Mouse (Mus musculus) intestine, embryonic 14.5 days (tissue): ENCODE results near the gene Kcnab1. TPM values are rescaled to one million over a fixed set of nuclear protein-coding genes. Genes with fewer than 3 reads are reported as not detected.
A peak's percentile ranks its signal among the peaks of the same experiment; 100 is the strongest.

Experiments used
- ATAC-seq: fragments of 200-750 bp; cut with Nextera tagmentation; replicated peaks from 2 replicates; pipeline ENCODE4 v1.8.0; 2017; ENCODE audit warnings: low read depth, moderate number of reproducible peaks, moderate TSS enrichment, moderate library complexity; ENCODE audit not compliant: low FRiP score, low TSS enrichment
- DNase-seq: peaks from one replicate; pipeline ENCODE4 v3.0.0-alpha.2; 2018; ENCODE audit warnings: low spot score
- H3K27ac ChIP-seq: fragments of 300-500 bp; sonication (generic); 2 replicates; pipeline ENCODE4 v1.5.1; 2014; ENCODE audit warnings: low read depth, mild to moderate bottlenecking, control low read depth
- H3K27me3 ChIP-seq: fragments of 300-500 bp; sonication (generic); replicated peaks from 2 replicates; pipeline ENCODE4 v1.6.1; 2014; ENCODE audit warnings: low read length, control low read depth; ENCODE audit not compliant: control insufficient read depth, insufficient read depth
- H3K36me3 ChIP-seq: fragments of 300-500 bp; sonication (generic); 2 replicates; pipeline ENCODE4 v1.6.1; 2014; ENCODE audit warnings: low read length, control low read depth; ENCODE audit not compliant: control insufficient read depth, insufficient read depth
- H3K4me1 ChIP-seq: fragments of 300-500 bp; sonication (generic); replicated peaks from 2 replicates; pipeline ENCODE4 v1.6.1; 2014; ENCODE audit warnings: low read length, control low read depth, mixed read lengths; ENCODE audit not compliant: control insufficient read depth, insufficient read depth
- H3K4me2 ChIP-seq: fragments of 300-500 bp; sonication (generic); 2 replicates; pipeline ENCODE4 v1.6.1; 2014; ENCODE audit warnings: low read length
- H3K4me3 ChIP-seq: fragments of 300-500 bp; sonication (generic); 2 replicates; pipeline ENCODE4 v1.5.1; 2014; ENCODE audit warnings: low read depth, low read length, control low read depth, mixed read lengths
- H3K9ac ChIP-seq: fragments of 300-500 bp; sonication (generic); 2 replicates; pipeline ENCODE4 v1.6.1; 2014; ENCODE audit warnings: mild to moderate bottlenecking, low read length
- H3K9me3 ChIP-seq: fragments of 300-500 bp; sonication (generic); 2 replicates; pipeline ENCODE4 v1.6.1; 2016; ENCODE audit warnings: low read length, control low read depth; ENCODE audit not compliant: control insufficient read depth
- WGBS: fragments of 180-500 bp; shearing (Covaris S2); extraction: QIAGEN DNeasy Blood & Tissue Kit; methylation state at CpG from one replicate; pipeline ENCODE4 v1.1.7; 2014; 5-methylcytosine and 5-hydroxymethylcytosine counted together
- polyA plus RNA-seq: library from polyadenylated mRNA; unstranded; fragments of >200 nt; fragmentation: Nextera tagmentation; extraction: Ambion mirVana; gene quantifications from 2 replicates; pipeline ENCODE4 v1.2.1, GENCODE M21; 2014

The Kcnab1 gene
- polyA plus RNA-seq, 1 experiment from 2014 or later, result 6.7 TPM

GRCm38 (mm10) chr3:65378724-65379123 lies 269.5 kb downstream of the Kcnab1 start:
- Histone ChIP-seq H3K27me3 (no peaks in the 10 kb centered on the region), H3K9me3 (no peaks in the 10 kb centered on the region), H3K9ac (no peak overlapping the region), H3K4me2 (no peak overlapping the region), H3K36me3 (peaks cover 62% of the 10 kb centered on the region), H3K27ac (no peak overlapping the region), H3K4me1 (no peaks in the 10 kb centered on the region), H3K4me3 (no peak overlapping the region)
- ATAC-seq (no peak), DNase-seq (no peak)

GRCm38 (mm10) chr3:65379884-65380539 lies 270.8 kb downstream of the Kcnab1 start:
- ATAC-seq, result no peak
- H3K36me3 ChIP-seq, result peaks cover 75% of the 10 kb centered on the region
- DNase-seq, result no peak
- H3K27ac ChIP-seq, result no peak overlapping the region
- H3K4me1 ChIP-seq, result no peaks in the 10 kb centered on the region
- H3K4me3 ChIP-seq, result no peak overlapping the region
- H3K9me3 ChIP-seq, result no peaks in the 10 kb centered on the region
- no peaks in the 10 kb centered on the region for H3K27me3 ChIP-seq
- H3K4me2 ChIP-seq, result no peak overlapping the region
- WGBS, result 70% methylated on average over 4 of the region's 4 CpGs
- no peak overlapping the region for H3K9ac ChIP-seq

- ATAC-seq (no peak), DNase-seq (no peak)
- Histone ChIP-seq H3K4me3 (no peak overlapping the region), H3K4me2 (no peak overlapping the region), H3K9ac (no peak overlapping the region), H3K4me1 (no peaks in the 10 kb centered on the region), H3K27ac (no peak overlapping the region), H3K9me3 (no peaks in the 10 kb centered on the region), H3K27me3 (no peaks in the 10 kb centered on the region), H3K36me3 (peaks cover 85% of the 10 kb centered on the region)
- WGBS, result 89% methylated on average over 4 of the region's 4 CpGs
These were observed 271.9 kb downstream of the Kcnab1 start for GRCm38 (mm10) chr3:65381094-65381493.

- Histone ChIP-seq H3K4me2 (no peak overlapping the region), H3K27ac (no peak overlapping the region), H3K9me3 (no peaks in the 10 kb centered on the region), H3K4me3 (no peak overlapping the region), H3K36me3 (peaks cover 92% of the 10 kb centered on the region), H3K9ac (no peak overlapping the region), H3K4me1 (0 out of 2 replicates have a peak, but pooled peaks cover 5% of the 10 kb centered on the region), H3K27me3 (no peaks in the 10 kb centered on the region)
- 79% methylated on average over 3 of the region's 3 CpGs for WGBS
- ATAC-seq, result no peak
- DNase-seq, result no peak
These were observed 275.2 kb downstream of the Kcnab1 start for GRCm38 (mm10) chr3:65384431-65384830.

GRCm38 (mm10) chr3:65385771-65386170 lies 276.6 kb downstream of the Kcnab1 start:
- 0 out of 2 replicates have a peak, but pooled peaks cover 5% of the 10 kb centered on the region for H3K4me1 ChIP-seq
- no peaks in the 10 kb centered on the region for H3K27me3 ChIP-seq
- no peak overlapping the region for H3K4me2 ChIP-seq
- no peaks in the 10 kb centered on the region for H3K9me3 ChIP-seq
- H3K27ac ChIP-seq, result no peak overlapping the region
- no peak overlapping the region for H3K4me3 ChIP-seq
- no peak overlapping the region for H3K9ac ChIP-seq
- DNase-seq, result no peak
- H3K36me3 ChIP-seq, result peaks cover 94% of the 10 kb centered on the region
- no peak for ATAC-seq

GRCm38 (mm10) chr3:65391222-65391783 lies 282.1 kb downstream of the Kcnab1 start:
- peak; percentile 50 for DNase-seq
- Histone ChIP-seq H3K36me3 (peaks cover 41% of the 10 kb centered on the region), H3K27ac (peak overlapping the region; percentile 87; the same call in 1 of the 2 replicates), H3K4me2 (peak overlapping the region; percentile 80), H3K27me3 (no peaks in the 10 kb centered on the region), H3K9me3 (no peaks in the 10 kb centered on the region), H3K4me3 (peak overlapping the region; percentile 95), H3K4me1 (peaks cover 9% of the 10 kb centered on the region; the same call in 1 of the 2 replicates), H3K9ac (peak overlapping the region; percentile 95)
- 23% methylated on average over 6 of the region's 6 CpGs for WGBS
- no peak for ATAC-seq

- Histone ChIP-seq H3K4me2 (peak overlapping the region; percentile 80), H3K9ac (peak overlapping the region; percentile 95), H3K36me3 (peaks cover 35% of the 10 kb centered on the region), H3K27me3 (no peaks in the 10 kb centered on the region), H3K9me3 (no peaks in the 10 kb centered on the region), H3K4me3 (peak overlapping the region; percentile 95), H3K4me1 (peaks cover 9% of the 10 kb centered on the region; the same call in 1 of the 2 replicates), H3K27ac (peak overlapping the region; percentile 87)
- under 1% methylated on average over 37 of the region's 37 CpGs for WGBS
- no peak for DNase-seq
- peak; percentile 56 for ATAC-seq
These were observed 282.7 kb downstream of the Kcnab1 start for GRCm38 (mm10) chr3:65391784-65392420.

- H3K4me1 ChIP-seq, result peaks cover 9% of the 10 kb centered on the region; the same call in 1 of the 2 replicates
- ATAC-seq (peak; percentile 99), DNase-seq (peak; percentile 95)
- WGBS, result under 1% methylated on average over 36 of the region's 36 CpGs
- H3K27me3 ChIP-seq, result no peaks in the 10 kb centered on the region
- peak within 1 kb of the TSS; percentile 87 for H3K27ac ChIP-seq
- H3K9ac ChIP-seq, result peak within 1 kb of the TSS; percentile 95
- peak within 1 kb of the TSS; percentile 95 for H3K4me3 ChIP-seq
- H3K36me3 ChIP-seq, result peaks cover 29% of the 10 kb centered on the region
- no peaks in the 10 kb centered on the region for H3K9me3 ChIP-seq
- peak within 1 kb of the TSS; percentile 80 for H3K4me2 ChIP-seq
These were observed 283.2 kb downstream of the Kcnab1 start, which contains the start of gene Ssr3 for GRCm38 (mm10) chr3:65392421-65392817. Ssr3 (minus strand) TSS chr3:65392623.
